Mouse (Mus musculus) embryonic facial prominence, embryonic 10.5 days (tissue): Measurements from ENCODE around the gene Ranbp9. TPM values are rescaled to one million over a fixed set of nuclear protein-coding genes. Genes with fewer than 3 reads are reported as not detected.

ENCODE experiments used
- polyA plus RNA-seq: library from polyadenylated mRNA; unstranded; fragments of >200 nt; fragmentation: Nextera tagmentation; extraction: Ambion mirVana; gene quantifications from 2 replicates; pipeline ENCODE4 v1.2.1, GENCODE M21; 2016

The Ranbp9 gene
- polyA plus RNA-seq, 1 experiment from 2014 or later, result 8.0 TPM

Other genes with a start within 250 kb of the Ranbp9 start
- 0.10 and 0.40 TPM in 2 replicates for gene Gfod1, start 177.1 kb downstream of the Ranbp9 start, polyA plus RNA-seq
- 31.4 and 32.1 TPM in 2 replicates for gene Sirt5, start 115.8 kb downstream of the Ranbp9 start, polyA plus RNA-seq
- 126 and 129 TPM in 2 replicates for gene Nol7, start 82.9 kb downstream of the Ranbp9 start, polyA plus RNA-seq
- gene Mcur1, start 78.9 kb upstream of the Ranbp9 start, polyA plus RNA-seq, result 9.5 and 10.1 TPM in 2 replicates
- gene Rnf182, start 134.4 kb upstream of the Ranbp9 start, polyA plus RNA-seq, result 5.3 and 7.1 TPM in 2 replicates